Mouse (Mus musculus) MEL (cell line): ENCODE measurements around the gene AF067061. TPM values are rescaled to one million over a fixed set of nuclear protein-coding genes. Genes with fewer than 3 reads are reported as not detected.

Experiments
- polyA plus RNA-seq, 2 experiments: library from polyadenylated mRNA; stranded (reverse) in 1 of 2; unstranded in 1 of 2; fragments of >175 nt in 1 of 2; fragments of >200 nt in 1 of 2; gene quantifications; 2 replicates each; pipeline versions ENCODE4 v1.2.1 to v1.2.4; 2012; ENCODE audit warnings: low replicate concordance in 2 of 2, low read depth in 1 of 2; ENCODE audit not compliant: insufficient read length in 2 of 2, insufficient read depth in 1 of 2, missing spikeins in 1 of 2
- total RNA-seq: library from RNA; depleted of rRNA; stranded (reverse); fragments of 300-350 nt; gene quantifications from 2 replicates; pipeline ENCODE4 v1.2.3, GENCODE M21; 2012; rRNA removed

Gene AF067061
- total and polyA plus RNA-seq, 3 experiments, result not detected

Other genes starting within 250 kb of the AF067061 start
- gene Gm36079, start 236.1 kb upstream of the AF067061 start, total RNA-seq, result not detected in 2 replicates
- gene Gm36079, start 236.1 kb upstream of the AF067061 start, polyA plus RNA-seq, result not detected
- gene Gm21188, start 210.9 kb upstream of the AF067061 start, total RNA-seq, result not detected in 2 replicates
- gene Gm21188, start 210.9 kb upstream of the AF067061 start, polyA plus RNA-seq, result not detected
- not detected in 2 replicates for gene Gm20767, start 122.9 kb upstream of the AF067061 start, total RNA-seq
- not detected for gene Gm20767, start 122.9 kb upstream of the AF067061 start, polyA plus RNA-seq
- gene Gm21818, start 90.7 kb upstream of the AF067061 start, total RNA-seq, result not detected in 2 replicates
- not detected for gene Gm21818, start 90.7 kb upstream of the AF067061 start, polyA plus RNA-seq
- not detected in 2 replicates for gene Gm21762, start 47.2 kb upstream of the AF067061 start, total RNA-seq
- not detected for gene Gm21762, start 47.2 kb upstream of the AF067061 start, polyA plus RNA-seq
- gene Gm21731, start 24.0 kb upstream of the AF067061 start, total RNA-seq, result not detected in 2 replicates
- not detected for gene Gm21731, start 24.0 kb upstream of the AF067061 start, polyA plus RNA-seq
- not detected in 2 replicates for gene BC147527, start 37.3 kb downstream of the AF067061 start, total RNA-seq
- gene BC147527, start 37.3 kb downstream of the AF067061 start, polyA plus RNA-seq, result not detected
- not detected in 2 replicates for gene Tcstv3, start 53.8 kb downstream of the AF067061 start, total RNA-seq
- gene Tcstv3, start 53.8 kb downstream of the AF067061 start, polyA plus RNA-seq, result not detected